Mouse (Mus musculus): ENCODE data around the gene Adh7.

Adh7 gene

GRCm38 (mm10) chr3:138225331-138225730 is 7.8 kb downstream of the Adh7 start:
- no peak for DNase-seq

GRCm38 (mm10) chr3:138225853-138226252 is 8.3 kb downstream of the Adh7 start:
- no peak for DNase-seq

- no peak for DNase-seq
These were observed 8.9 kb downstream of the Adh7 start for GRCm38 (mm10) chr3:138226476-138226875.

- no peak for DNase-seq
These were observed 9.5 kb downstream of the Adh7 start for GRCm38 (mm10) chr3:138227082-138227481.

GRCm38 (mm10) chr3:138227782-138228181 is 10.2 kb downstream of the Adh7 start:
- no peak for DNase-seq

GRCm38 (mm10) chr3:138229448-138229847 is 11.9 kb downstream of the Adh7 start:
- no peak for DNase-seq

GRCm38 (mm10) chr3:138230266-138230665 is 12.7 kb downstream of the Adh7 start:
- DNase-seq = no peak

GRCm38 (mm10) chr3:138231531-138231930 is 14.0 kb downstream of the Adh7 start:
- no peak for DNase-seq

- DNase-seq = no peak
These were observed 19.1 kb downstream of the Adh7 start for GRCm38 (mm10) chr3:138236546-138237163.

- DNase-seq = no peak
These were observed 20.5 kb downstream of the Adh7 start for GRCm38 (mm10) chr3:138238046-138238445.

GRCm38 (mm10) chr3:138239461-138239860 is 21.9 kb downstream of the Adh7 start:
- no peak for DNase-seq

- no peak for DNase-seq
These were observed 22.9 kb downstream of the Adh7 start for GRCm38 (mm10) chr3:138240411-138240810.

- no peak for DNase-seq
These were observed 23.4 kb downstream of the Adh7 start for GRCm38 (mm10) chr3:138240942-138241341.

- no peak for DNase-seq
These were observed 23.8 kb downstream of the Adh7 start for GRCm38 (mm10) chr3:138241371-138241770.

- DNase-seq = no peak
These were observed 24.6 kb downstream of the Adh7 start for GRCm38 (mm10) chr3:138242021-138242726.

GRCm38 (mm10) chr3:138242933-138243332 is 25.4 kb downstream of the Adh7 start:
- DNase-seq = no peak

- DNase-seq = no peak
These were observed 26.8 kb downstream of the Adh7 start for GRCm38 (mm10) chr3:138244338-138244874.

- DNase-seq = no peak
These were observed 29.0 kb downstream of the Adh7 start for GRCm38 (mm10) chr3:138246511-138247020.

- DNase-seq = no peak
These were observed 29.7 kb downstream of the Adh7 start for GRCm38 (mm10) chr3:138247241-138247640.

GRCm38 (mm10) chr3:138248011-138248410 is 30.5 kb downstream of the Adh7 start:
- DNase-seq = no peak

- no peak for DNase-seq
These were observed 31.2 kb downstream of the Adh7 start for GRCm38 (mm10) chr3:138248746-138249145.

- DNase-seq = no peak
These were observed 33.6 kb downstream of the Adh7 start for GRCm38 (mm10) chr3:138251156-138251555.

GRCm38 (mm10) chr3:138254205-138254604 is 36.6 kb downstream of the Adh7 start:
- DNase-seq = no peak

- no peak for DNase-seq
These were observed 37.8 kb downstream of the Adh7 start for GRCm38 (mm10) chr3:138255366-138255765.

Measured in cerebellum, adult 9-10 months (tissue).